Mouse (Mus musculus) adrenal gland, postnatal 36 days (tissue): Measurements from ENCODE around the gene Stxbp2. TPM values are rescaled to one million over a fixed set of nuclear protein-coding genes. Genes with fewer than 3 reads are reported as not detected.

ENCODE experiments used
- DNase-seq, 2 experiments: peaks; one replicate each; pipeline ENCODE4 v3.0.0; 2021; ENCODE audit warnings: mixed read lengths in 1 of 2
- total RNA-seq, 2 experiments: library from RNA; stranded (reverse); gene quantifications; 2 replicates each; pipeline ENCODE4 v1.2.3; 2021

The Stxbp2 gene
- total RNA-seq, 2 experiments from 2014 or later = 76.0 to 109 TPM

GRCm38 (mm10) chr8:3679656-3680055 lies 48.9 kb downstream of the Stxbp2 start:
- no peak for DNase-seq

- no peak for DNase-seq
These were observed 51.7 kb downstream of the Stxbp2 start for GRCm38 (mm10) chr8:3682435-3682834.

- peak in 1 of 2 experiments; percentile 21 for DNase-seq
These were observed 52.8 kb downstream of the Stxbp2 start for GRCm38 (mm10) chr8:3683408-3684176.

- DNase-seq = no peak
These were observed 53.8 kb downstream of the Stxbp2 start for GRCm38 (mm10) chr8:3684530-3684929.

GRCm38 (mm10) chr8:3685422-3685821 lies 54.7 kb downstream of the Stxbp2 start:
- no peak for DNase-seq

GRCm38 (mm10) chr8:3687537-3687936 lies 56.8 kb downstream of the Stxbp2 start:
- no peak for DNase-seq

- no peak for DNase-seq
These were observed 60.0 kb downstream of the Stxbp2 start for GRCm38 (mm10) chr8:3690774-3691173.

Other genes with a start within 250 kb of the Stxbp2 start
- gene Arhgef18, start 237.9 kb upstream of the Stxbp2 start, total RNA-seq = 10 to 100 TPM; 33.9 to 38.4 TPM
- 10 to 100 TPM in 1 of 2 experiments, 1 to 10 TPM in 1; 5.7 to 13.6 TPM for gene Pex11g, start 163.3 kb upstream of the Stxbp2 start, total RNA-seq
- not detected for gene Tex45, start 160.1 kb upstream of the Stxbp2 start, total RNA-seq
- 10 to 100 TPM; 18.3 to 22.3 TPM for gene Zfp358, start 137.8 kb upstream of the Stxbp2 start, total RNA-seq
- gene Mcoln1, start 130.5 kb upstream of the Stxbp2 start, total RNA-seq = 10 to 100 TPM; 36.1 to 39.8 TPM
- 10 to 100 TPM; 35.8 to 37.1 TPM for gene Pnpla6, start 115.6 kb upstream of the Stxbp2 start, total RNA-seq
- gene C330021F23Rik, start 63.0 kb upstream of the Stxbp2 start, total RNA-seq = under 1 TPM in 1 of 2 experiments, not detected in 1; 0.23 TPM
- gene Camsap3, start 43.7 kb upstream of the Stxbp2 start, total RNA-seq = 1 to 10 TPM; 5.5 to 5.6 TPM
- gene Xab2, start 9.6 kb upstream of the Stxbp2 start, total RNA-seq = 10 to 100 TPM; 36.0 to 40.7 TPM
- gene Pet100, start 9.4 kb upstream of the Stxbp2 start, total RNA-seq = 100 to 1,000 TPM; 113 to 119 TPM
- not detected for gene Pcp2, start 5.4 kb upstream of the Stxbp2 start, total RNA-seq
- gene Retn, start 24.8 kb downstream of the Stxbp2 start, total RNA-seq = 100 to 1,000 TPM in 1 of 2 experiments, 10 to 100 TPM in 1; 89.6 to 156 TPM
- under 1 TPM in 1 of 2 experiments, not detected in 1; 0.79 TPM for gene Mcemp1, start 34.8 kb downstream of the Stxbp2 start, total RNA-seq
- 10 to 100 TPM; 46.7 to 70.7 TPM for gene Fcor, start 41.4 kb downstream of the Stxbp2 start, total RNA-seq
- gene Trappc5, start 45.3 kb downstream of the Stxbp2 start, total RNA-seq = 10 to 100 TPM; 20.7 to 21.0 TPM
- gene Fcer2a, start 63.2 kb downstream of the Stxbp2 start, total RNA-seq = not detected
- not detected for gene Clec4g, start 89.7 kb downstream of the Stxbp2 start, total RNA-seq
- gene Cd209a, start 118.0 kb downstream of the Stxbp2 start, total RNA-seq = 1 to 10 TPM in 1 of 2 experiments, not detected in 1; 1.2 TPM
- gene Cd209e, start 223.4 kb downstream of the Stxbp2 start, total RNA-seq = not detected
- 1 to 10 TPM; 1.2 to 2.7 TPM for gene Cd209d, start 247.6 kb downstream of the Stxbp2 start, total RNA-seq